8 mouse cellular contexts compared by ENCODE assay signal in genomic region chr10:20347285-20348214, GRCm38 (mm10). TPM values are rescaled to one million over a fixed set of nuclear protein-coding genes. Genes with fewer than 3 reads are reported as not detected.
DNase-seq lines count a peak whose midpoint lies in the region; ATAC-seq lines count a peak whose summit lies in the region.

Mtfr2 (plus strand) TSS chr10:20347770.

- 0 out of 2 replicates have a peak within 1 kb of the TSS, but pooled peaks have one; percentile 43 for H3K9ac ChIP-seq in hindbrain, embryonic 14.5 days

- peak; percentile 95 for ATAC-seq in hindbrain, embryonic 14.5 days (ENCODE audit: low FRiP score)

- no peaks in the 10 kb centered on the region for H3K9me3 ChIP-seq in hindbrain, embryonic 14.5 days (ENCODE audit: control insufficient read depth, low read length)

- H3K36me3 ChIP-seq in hindbrain, embryonic 14.5 days (replicated peaks; ENCODE audit: control insufficient read depth, insufficient read depth): peaks cover 33% of the 10 kb centered on the region

- DNase-seq in R1 (ENCODE audit: low read depth, low spot score): peak; percentile 97
- peak; percentile 92 to 96 for DNase-seq in cerebellum, postnatal 25 days
- DNase-seq in frontal cortex, postnatal 25 days (ENCODE audit: low spot score in 2 of 2): peak; percentile 89 to 93
- peak; percentile 96 for DNase-seq in hindbrain, embryonic 14.5 days (ENCODE audit: low spot score)
- peak; percentile 90 to 93 for DNase-seq in layer of hippocampus, postnatal 36 days
- DNase-seq in lung, postnatal 36 days: peak; percentile 94
- peak; percentile 96 for DNase-seq in retina, postnatal 1 day
- DNase-seq in urinary bladder, adult 18-20 months (ENCODE audit: low spot score in 2 of 2): peak; percentile 84 to 86

- H3K4me2 ChIP-seq in hindbrain, embryonic 14.5 days (replicated peaks): peak within 1 kb of the TSS; percentile 82

- H3K4me1 ChIP-seq in hindbrain, embryonic 14.5 days (replicated peaks; ENCODE audit: control insufficient read depth, insufficient read depth, low read length): peaks cover 5% of the 10 kb centered on the region; the same call in 1 of the 2 replicates

- H3K4me3 ChIP-seq in hindbrain, embryonic 14.5 days (replicated peaks; ENCODE audit: low read length): peak within 1 kb of the TSS; percentile 38

- H3K27me3 ChIP-seq in hindbrain, embryonic 14.5 days (ENCODE audit: control insufficient read depth, insufficient read depth, low read length): no peaks in the 10 kb centered on the region

- no peak within 1 kb of the TSS for H3K27ac ChIP-seq in hindbrain, embryonic 14.5 days

- WGBS in hindbrain, embryonic 14.5 days: 1% methylated on average over 58 of the region's 58 CpGs

RNA-seq across cellular contexts. Expression of gene Mtfr2, which starts in this region (rescaled TPM):
- 0.31 and 0.38 TPM in 2 replicates for polyA plus RNA-seq in hindbrain, embryonic 14.5 days (2014; fragmentation: Nextera tagmentation; extraction: Ambion mirVana)
- total RNA-seq in layer of hippocampus, postnatal 36 days (2021): under 1 TPM; 0.62 to 0.99 TPM

Comparison
In these comparisons a context has a peak if more than half of its experiments do, and no peak if none do; other contexts are left out.
1. Peak in DNase-seq, ATAC-seq, H3K4me3 ChIP-seq, H3K9ac ChIP-seq and H3K4me2 ChIP-seq in hindbrain, embryonic 14.5 days; RNA of the gene not detected or under 1 TPM.
2. Peak in DNase-seq in layer of hippocampus, postnatal 36 days; RNA of the gene not detected or under 1 TPM.